Mouse (Mus musculus) CH12.LX (cell line): ENCODE results near the gene Tnfrsf22. TPM values are rescaled to one million over a fixed set of nuclear protein-coding genes. Genes with fewer than 3 reads are reported as not detected.

Source experiments
- DNase-seq: peaks from one replicate; pipeline ENCODE4 v3.0.0-alpha.2; 2013; ENCODE audit errors: extremely low read depth
- H3K27ac ChIP-seq: 2 replicates; pipeline ENCODE4 v1.5.1; 2012; ENCODE audit warnings: low read depth, mild to moderate bottlenecking, control low read depth, moderate library complexity; ENCODE audit not compliant: insufficient read depth
- H3K27me3 ChIP-seq: replicated peaks from 2 replicates; pipeline ENCODE3; 2012; ENCODE audit warnings: inconsistent platforms
- H3K36me3 ChIP-seq, 2 experiments: replicated peaks in 1 of 2; 2 replicates each; pipeline versions ENCODE3 to v1.6.1; 2012; ENCODE audit warnings: inconsistent platforms in 1 of 2, low read length in 1 of 2, mild to moderate bottlenecking in 1 of 2, mixed read lengths in 1 of 2, moderate library complexity in 1 of 2; ENCODE audit not compliant: control insufficient read depth in 1 of 2, insufficient read depth in 1 of 2
- H3K4me1 ChIP-seq, 2 experiments: 2 replicates each; pipeline ENCODE4 v1.6.1; 2012; ENCODE audit warnings: inconsistent platforms in 1 of 2, moderate library complexity in 1 of 2; ENCODE audit not compliant: insufficient read depth in 2 of 2, control insufficient read depth in 1 of 2
- H3K4me2 ChIP-seq: 2 replicates; pipeline ENCODE4 v1.6.1; 2012; ENCODE audit warnings: low read depth, mild to moderate bottlenecking, control low read depth; ENCODE audit not compliant: poor library complexity, insufficient read depth, severe bottlenecking
- H3K4me3 ChIP-seq, 3 experiments: fragments of 150-350 bp in 1 of 3; sonication (generic) in 1 of 3; replicated peaks in 1 of 3; 2 replicates each; pipeline versions ENCODE3 to v1.5.1; 2011 to 2012; ENCODE audit warnings: low read depth in 2 of 3, low read length in 2 of 3, mild to moderate bottlenecking in 2 of 3, moderate library complexity in 2 of 3, control low read depth in 1 of 3, improper control_type of control experiment in 1 of 3, inconsistent platforms in 1 of 3, mixed read lengths in 1 of 3; ENCODE audit not compliant: poor library complexity in 1 of 3
- H3K79me2 ChIP-seq: replicated peaks from 2 replicates; pipeline ENCODE4 v1.6.1; 2012; ENCODE audit warnings: mild to moderate bottlenecking, moderate library complexity; ENCODE audit not compliant: control insufficient read depth, poor library complexity, insufficient read depth, severe bottlenecking; ENCODE audit errors: extremely low read depth
- H3K9ac ChIP-seq: 2 replicates; pipeline ENCODE4 v1.6.1; 2012; ENCODE audit warnings: low read depth, mild to moderate bottlenecking, control low read depth, moderate library complexity; ENCODE audit not compliant: insufficient read depth
- H3K9me3 ChIP-seq: replicated peaks from 2 replicates; pipeline ENCODE3; 2012; ENCODE audit warnings: low read length, inconsistent platforms, mixed read lengths
- BHLHE40 ChIP-seq: IDR thresholded peaks from 2 replicates; pipeline ENCODE4 v1.6.1; 2011; ENCODE audit warnings: mild to moderate bottlenecking, low read depth, low read length, improper control_type of control experiment
- CHD1 ChIP-seq: IDR thresholded peaks from 2 replicates; pipeline ENCODE4 v1.6.1; 2012; ENCODE audit warnings: low read depth, low read length, improper control_type of control experiment, inconsistent platforms
- CTCF ChIP-seq, 2 experiments: IDR thresholded peaks in 1 of 2; conservative IDR thresholded peaks in 1 of 2; 2 replicates each; pipeline ENCODE4 v1.5.1; 2011 to 2012; ENCODE audit warnings: low read depth in 2 of 2, low read length in 2 of 2, improper control_type of control experiment in 1 of 2, inconsistent platforms in 1 of 2, mild to moderate bottlenecking in 1 of 2, moderate library complexity in 1 of 2
- ELF1 ChIP-seq: IDR thresholded peaks from 2 replicates; pipeline ENCODE4 v1.6.1; 2014; ENCODE audit warnings: low read depth, mild to moderate bottlenecking, inconsistent platforms, low read length, improper control_type of control experiment
- EP300 ChIP-seq: IDR thresholded peaks from 2 replicates; pipeline ENCODE4 v1.6.1; 2011; ENCODE audit warnings: low read length, improper control_type of control experiment
- ETS1 ChIP-seq: conservative IDR thresholded peaks from 2 replicates; pipeline ENCODE4 v1.6.1; 2012; ENCODE audit warnings: low read depth, mild to moderate bottlenecking, inconsistent platforms, low read length, improper control_type of control experiment, moderate library complexity
- IRF4 ChIP-seq: IDR thresholded peaks from 2 replicates; pipeline ENCODE4 v1.6.1; 2014; ENCODE audit warnings: low read depth, mild to moderate bottlenecking, inconsistent platforms, low read length, improper control_type of control experiment
- JUN ChIP-seq: IDR thresholded peaks from 2 replicates; pipeline ENCODE4 v1.6.1; 2011; ENCODE audit warnings: low read depth, mild to moderate bottlenecking, low read length, improper control_type of control experiment, moderate library complexity; ENCODE audit not compliant: insufficient read depth
- JUND ChIP-seq: conservative IDR thresholded peaks from 2 replicates; pipeline ENCODE4 v1.6.1; 2011; ENCODE audit warnings: low read depth, low read length, improper control_type of control experiment
- KAT2A ChIP-seq: IDR thresholded peaks from 2 replicates; pipeline ENCODE4 v1.6.1; 2012; ENCODE audit warnings: low read length, improper control_type of control experiment, inconsistent platforms; ENCODE audit not compliant: insufficient replicate concordance
- MAX ChIP-seq: IDR thresholded peaks from 2 replicates; pipeline ENCODE4 v1.6.1; 2011; ENCODE audit warnings: low read length, improper control_type of control experiment
- MAZ ChIP-seq: IDR thresholded peaks from 2 replicates; pipeline ENCODE4 v1.6.1; 2012; ENCODE audit warnings: low read depth, mild to moderate bottlenecking, inconsistent platforms, low read length, improper control_type of control experiment, moderate library complexity
- MEF2A ChIP-seq: IDR thresholded peaks from 2 replicates; pipeline ENCODE4 v1.6.1; 2014; ENCODE audit warnings: low read depth, mild to moderate bottlenecking, inconsistent platforms, low read length, improper control_type of control experiment, borderline replicate concordance
- MXI1 ChIP-seq: IDR thresholded peaks from 2 replicates; pipeline ENCODE4 v1.6.1; 2011; ENCODE audit warnings: mild to moderate bottlenecking, low read depth, low read length, improper control_type of control experiment
- MYC ChIP-seq: IDR thresholded peaks from 2 replicates; pipeline ENCODE4 v1.6.1; 2011; ENCODE audit warnings: low read depth, mild to moderate bottlenecking, improper control_type of control experiment, low read length
- NELFE ChIP-seq: IDR thresholded peaks from 2 replicates; pipeline ENCODE4 v1.6.1; 2011; ENCODE audit warnings: low read depth, low read length, improper control_type of control experiment
- NRF1 ChIP-seq: IDR thresholded peaks from 2 replicates; pipeline ENCODE4 v1.6.1; 2014; ENCODE audit warnings: low read depth, mild to moderate bottlenecking, inconsistent platforms, low read length, improper control_type of control experiment, moderate library complexity
- PAX5 ChIP-seq: IDR thresholded peaks from 2 replicates; pipeline ENCODE4 v1.6.1; 2012; ENCODE audit warnings: low read length, inconsistent platforms, mixed read lengths
- POLR2A ChIP-seq: IDR thresholded peaks from 2 replicates; pipeline ENCODE4 v1.6.1; 2011; ENCODE audit warnings: low read depth, mild to moderate bottlenecking, improper control_type of control experiment, low read length
- POLR2AphosphoS2 ChIP-seq: IDR thresholded peaks from 2 replicates; pipeline ENCODE4 v1.6.1; 2011; ENCODE audit warnings: low read depth, low read length, improper control_type of control experiment
- SIN3A ChIP-seq: IDR thresholded peaks from 2 replicates; pipeline ENCODE4 v1.6.1; 2012; ENCODE audit warnings: low read length, improper control_type of control experiment, inconsistent platforms
- TCF12 ChIP-seq: IDR thresholded peaks from 2 replicates; pipeline ENCODE4 v1.6.1; 2014; ENCODE audit warnings: low read depth, mild to moderate bottlenecking, inconsistent platforms, low read length, improper control_type of control experiment
- USF1 ChIP-seq: IDR thresholded peaks from 2 replicates; pipeline ENCODE4 v1.6.1; 2014; ENCODE audit warnings: low read depth, mild to moderate bottlenecking, inconsistent platforms, low read length, improper control_type of control experiment
- ZKSCAN1 ChIP-seq: IDR thresholded peaks from 2 replicates; pipeline ENCODE4 v1.6.1; 2012; ENCODE audit warnings: low read depth, inconsistent platforms, low read length, improper control_type of control experiment, borderline replicate concordance
- ZMIZ1 ChIP-seq: IDR thresholded peaks from 2 replicates; pipeline ENCODE4 v1.6.1; 2012; ENCODE audit warnings: low read depth, mild to moderate bottlenecking, inconsistent platforms, low read length, improper control_type of control experiment
- dilution Hi-C: fragments of 300-500 bp; cut with MboI; formaldehyde crosslinking; loops from 2 replicates; pipeline ENCODE4 v1.14.3; 2020; ENCODE audit warnings: low sequenced_read_pairs; ENCODE audit not compliant: extremely low pct_unique_long_range_greater_than_20kb, extremely low pct_ligation_motif_present
- in situ Hi-C: fragments of 300-500 bp; cut with MboI; formaldehyde crosslinking; loops from 3 replicates; pipeline ENCODE4 v1.14.3; 2019; ENCODE audit warnings: low sequenced_read_pairs, low pct_ligation_motif_present, low pct_unique_long_range_greater_than_20kb, mixed read lengths
- polyA plus RNA-seq: library from polyadenylated mRNA; unstranded; fragments of >175 nt; gene quantifications from 2 replicates; pipeline ENCODE4 v1.2.1, GENCODE M21; 2012; ENCODE audit warnings: low read depth; ENCODE audit not compliant: insufficient read length
- total RNA-seq, 2 experiments: library from RNA; depleted of rRNA; stranded (reverse); fragments of 300-350 nt in 1 of 2; fragments of >200 nt in 1 of 2; gene quantifications; 2 replicates each; pipeline ENCODE4 v1.2.3; 2012 to 2014

Gene Tnfrsf22
- total and polyA plus RNA-seq, 3 experiments, result 3.8 to 8.7 (median 5.2) TPM

GRCm38 (mm10) chr7:143691909-143692308, 42.4 kb upstream of the Tnfrsf22 start:
- Histone ChIP-seq H3K9me3 (peaks cover 2% of the 10 kb centered on the region), H3K4me1 (no peaks in the 10 kb centered on the region), H3K27ac (no peak overlapping the region), H3K27me3 (peaks cover 3% of the 10 kb centered on the region), H3K4me3 (no peak overlapping the region), H3K4me2 (no peak overlapping the region), H3K36me3 (peaks cover 3 to 46% of the 10 kb centered on the region in 2 experiments), H3K9ac (no peak overlapping the region), H3K79me2 (no peaks in the 10 kb centered on the region)
- dilution Hi-C loops, result no loop called here
- in situ Hi-C loops, result loop anchor here (5.0 kb wide), 1 partner anchor 95 kb away; no protein-coding TSS in a partner anchor
- no peak for DNase-seq
- no peak for TF ChIP-seq MEF2A
- no peak for TF ChIP-seq EP300
- TF ChIP-seq POLR2AphosphoS2, result no peak
- no peak for TF ChIP-seq SIN3A
- no peak for TF ChIP-seq NELFE
- no peak for TF ChIP-seq NRF1
- no peak for TF ChIP-seq ZMIZ1
- TF ChIP-seq MXI1, result no peak
- no peak for TF ChIP-seq ZKSCAN1
- no peak for TF ChIP-seq MYC
- TF ChIP-seq CHD1, result no peak
- TF ChIP-seq JUND, result no peak
- TF ChIP-seq KAT2A, result no peak
- TF ChIP-seq MAX, result no peak

- H3K9ac ChIP-seq, result no peak overlapping the region
- H3K27me3 ChIP-seq, result peaks cover 3% of the 10 kb centered on the region
- dilution Hi-C loops (no loop called here), in situ Hi-C loops (loop anchor here (5.0 kb wide), 1 partner anchor 94 kb away; no protein-coding TSS in a partner anchor)
- DNase-seq, result no peak
- no peak overlapping the region for H3K4me2 ChIP-seq
- H3K9me3 ChIP-seq, result peaks cover 2% of the 10 kb centered on the region
- peaks cover 3 to 46% of the 10 kb centered on the region in 2 experiments for H3K36me3 ChIP-seq
- TF ChIP-seq TCF12 (no peak), POLR2A (no peak), JUND (no peak), MXI1 (no peak), IRF4 (no peak), JUN (no peak), PAX5 (no peak), ELF1 (no peak), BHLHE40 (no peak), NELFE (no peak), MAZ (no peak), USF1 (no peak), CTCF (conservative IDR thresholded peaks at IDR 0.05 in 1 of 2, IDR thresholded peaks at IDR 0.05 in 1 of 2; ENCODE audit: low read depth in 2 of 2, low read length in 2 of 2) (no peak), ETS1 (no peak)
- H3K4me1 ChIP-seq, result no peaks in the 10 kb centered on the region
- H3K4me3 ChIP-seq, result no peak overlapping the region
- H3K79me2 ChIP-seq, result no peaks in the 10 kb centered on the region
- H3K27ac ChIP-seq, result no peak overlapping the region
These were observed 41.7 kb upstream of the Tnfrsf22 start for GRCm38 (mm10) chr7:143691181-143691580.
